Mouse (Mus musculus) embryo, embryonic 9.5 days (tissue): ENCODE measurements around the gene Crtc1.

Source experiments
- DNase-seq: peaks from one replicate; pipeline ENCODE4 v3.0.0-alpha.2; 2017; ENCODE audit errors: extremely low spot score

Gene Crtc1

GRCm38 (mm10) chr8:70351035-70351999 is 88.1 kb downstream of the Crtc1 start:
- DNase-seq: no peak

GRCm38 (mm10) chr8:70347860-70348420 is 91.4 kb downstream of the Crtc1 start:
- DNase-seq: no peak

- no peak for DNase-seq
These were observed 91.9 kb downstream of the Crtc1 start for GRCm38 (mm10) chr8:70347443-70347842.

- no peak for DNase-seq
These were observed 95.1 kb downstream of the Crtc1 start for GRCm38 (mm10) chr8:70344279-70344678.

GRCm38 (mm10) chr8:70343696-70344095 is 95.7 kb downstream of the Crtc1 start:
- DNase-seq: peak; percentile 49

GRCm38 (mm10) chr8:70343076-70343475 is 96.3 kb downstream of the Crtc1 start:
- DNase-seq: no peak

- DNase-seq: no peak
These were observed 97.4 kb downstream of the Crtc1 start for GRCm38 (mm10) chr8:70342007-70342406.

GRCm38 (mm10) chr8:70340659-70341058 is 98.7 kb downstream of the Crtc1 start:
- no peak for DNase-seq

- no peak for DNase-seq
These were observed 100.4 kb downstream of the Crtc1 start for GRCm38 (mm10) chr8:70338931-70339330.

GRCm38 (mm10) chr8:70332878-70333202 is 106.5 kb downstream of the Crtc1 start:
- DNase-seq: no peak
